Mouse (Mus musculus) heart, postnatal 0 days (tissue): Measurements from ENCODE around the gene Ccdc88b. TPM values are rescaled to one million over a fixed set of nuclear protein-coding genes. Genes with fewer than 3 reads are reported as not detected.

ENCODE experiments used
- ATAC-seq: fragments of 200-750 bp; cut with Nextera tagmentation; 2 replicates; pipeline ENCODE4 v1.8.0; 2017; ENCODE audit warnings: low read depth, moderate number of reproducible peaks, moderate library complexity; ENCODE audit not compliant: insufficient read depth
- DNase-seq: peaks from one replicate; pipeline ENCODE4 v3.0.0-alpha.2; 2016; ENCODE audit warnings: low spot score
- H3K27ac ChIP-seq: fragments of 300-500 bp; sonication (generic); 2 replicates; pipeline ENCODE4 v1.5.1; 2014; ENCODE audit warnings: low read depth, mild to moderate bottlenecking
- H3K27me3 ChIP-seq: fragments of 300-500 bp; sonication (generic); 2 replicates; pipeline ENCODE4 v1.6.1; 2014; ENCODE audit warnings: low read length, mixed read lengths; ENCODE audit not compliant: control insufficient read depth, insufficient read depth
- H3K36me3 ChIP-seq: fragments of 300-500 bp; sonication (generic); replicated peaks from 2 replicates; pipeline ENCODE4 v1.6.1; 2014; ENCODE audit warnings: low read length, mixed read lengths; ENCODE audit not compliant: control insufficient read depth, insufficient read depth
- H3K4me1 ChIP-seq: fragments of 300-500 bp; sonication (generic); 2 replicates; pipeline ENCODE4 v1.6.1; 2014; ENCODE audit warnings: antibody characterized with exemption; ENCODE audit not compliant: control insufficient read depth, insufficient read depth
- H3K4me2 ChIP-seq: fragments of 300-500 bp; sonication (generic); 2 replicates; pipeline ENCODE4 v1.6.1; 2014; ENCODE audit warnings: low read depth, mild to moderate bottlenecking, low read length, moderate library complexity
- H3K4me3 ChIP-seq: fragments of 300-500 bp; sonication (generic); 2 replicates; pipeline ENCODE4 v1.5.1; 2014; ENCODE audit warnings: low read depth, low read length
- H3K9ac ChIP-seq: fragments of 300-500 bp; sonication (generic); replicated peaks from 2 replicates; pipeline ENCODE4 v1.6.1; 2014; ENCODE audit warnings: low read depth, low read length, mixed read lengths
- H3K9me3 ChIP-seq: fragments of 300-500 bp; sonication (generic); replicated peaks from 2 replicates; pipeline ENCODE4 v1.6.1; 2016; ENCODE audit warnings: low read length; ENCODE audit not compliant: control insufficient read depth
- CTCF ChIP-seq: IDR thresholded peaks from 2 replicates; pipeline ENCODE4 v1.5.1; 2016; ENCODE audit warnings: antibody characterized with exemption, control low read depth, low read depth
- EP300 ChIP-seq: IDR thresholded peaks from 2 replicates; pipeline ENCODE4 v1.6.1; 2016; ENCODE audit warnings: antibody characterized with exemption, low read depth
- WGBS: fragments of 180-500 bp; shearing (Covaris S2); extraction: QIAGEN DNeasy Blood & Tissue Kit; methylation state at CpG from one replicate; pipeline ENCODE4 v1.1.7; 2014; 5-methylcytosine and 5-hydroxymethylcytosine counted together
- polyA plus RNA-seq: library from polyadenylated mRNA; unstranded; fragments of >200 nt; fragmentation: Nextera tagmentation; extraction: Ambion mirVana; gene quantifications from 2 replicates; pipeline ENCODE4 v1.2.1, GENCODE M21; 2015
- total RNA-seq: library from RNA; depleted of rRNA; stranded (reverse); fragments of >200 nt; gene quantifications from 2 replicates; pipeline ENCODE4 v1.2.3, GENCODE M21; 2014; ENCODE audit warnings: low replicate concordance

The Ccdc88b gene
- total and polyA plus RNA-seq, 2 experiments from 2014 or later: 0.11 to 0.36 TPM

DNA sequence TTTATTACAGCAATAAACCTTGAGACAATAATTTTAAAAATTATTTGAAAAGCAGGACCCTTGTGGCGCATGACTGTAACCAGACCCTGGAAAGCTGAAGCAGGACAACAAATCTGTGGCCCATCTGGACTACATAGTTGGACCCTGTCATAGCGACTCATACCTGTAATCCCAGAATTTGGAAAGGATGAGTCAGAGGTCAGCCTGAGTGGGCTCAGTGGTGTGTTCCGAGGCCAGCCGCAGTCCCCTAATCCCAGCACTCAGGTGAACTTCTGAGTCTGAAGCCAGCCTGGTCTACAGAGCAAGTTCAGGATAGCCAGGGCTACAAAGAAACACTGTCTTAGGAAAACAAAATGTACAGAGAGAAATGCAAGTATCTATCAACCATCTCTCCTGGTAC is 3.4 kb upstream of the Ccdc88b start:
- H3K36me3 ChIP-seq: no peaks in the 10 kb centered on the region
- no peak overlapping the region for H3K4me2 ChIP-seq
- no peaks in the 10 kb centered on the region for H3K9me3 ChIP-seq
- ATAC-seq (no peak), DNase-seq (no peak)
- H3K4me3 ChIP-seq: no peak overlapping the region
- 95% methylated on average over 4 of the region's 4 CpGs for WGBS
- no peaks in the 10 kb centered on the region for H3K4me1 ChIP-seq
- H3K27me3 ChIP-seq: no peaks in the 10 kb centered on the region
- TF ChIP-seq EP300: no peak
- no peak for TF ChIP-seq CTCF
- H3K27ac ChIP-seq: no peak overlapping the region
- H3K9ac ChIP-seq: no peak overlapping the region

DNA sequence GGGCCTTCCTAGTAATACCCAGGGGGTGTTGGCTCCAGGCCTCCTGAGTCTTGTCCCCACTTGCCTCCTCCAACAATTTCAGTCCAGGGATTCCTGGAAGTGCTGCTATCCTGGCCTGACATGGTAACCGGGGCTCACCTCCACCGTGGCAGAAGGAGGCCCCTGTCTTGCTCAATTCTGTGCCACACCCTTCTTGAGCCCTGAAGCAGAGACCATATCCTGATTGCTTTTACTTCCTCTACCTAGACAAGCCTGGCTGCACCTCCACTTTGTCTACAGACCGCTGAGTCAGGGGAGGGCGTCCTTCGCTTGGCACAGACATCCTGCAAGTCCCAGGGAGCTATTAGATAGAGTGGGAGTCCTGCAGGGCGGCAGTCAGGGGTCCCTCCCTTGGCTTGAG is 2.7 kb upstream of the Ccdc88b start:
- Histone ChIP-seq H3K36me3 (no peaks in the 10 kb centered on the region), H3K4me3 (no peak overlapping the region), H3K27ac (no peak overlapping the region), H3K9ac (no peak overlapping the region), H3K9me3 (no peaks in the 10 kb centered on the region), H3K4me1 (0 out of 2 replicates have a peak, but pooled peaks cover 2% of the 10 kb centered on the region), H3K27me3 (no peaks in the 10 kb centered on the region), H3K4me2 (no peak overlapping the region)
- TF ChIP-seq CTCF (no peak), EP300 (no peak)
- ATAC-seq (no peak), DNase-seq (no peak)
- 82% methylated on average over 6 of the region's 6 CpGs for WGBS

DNA sequence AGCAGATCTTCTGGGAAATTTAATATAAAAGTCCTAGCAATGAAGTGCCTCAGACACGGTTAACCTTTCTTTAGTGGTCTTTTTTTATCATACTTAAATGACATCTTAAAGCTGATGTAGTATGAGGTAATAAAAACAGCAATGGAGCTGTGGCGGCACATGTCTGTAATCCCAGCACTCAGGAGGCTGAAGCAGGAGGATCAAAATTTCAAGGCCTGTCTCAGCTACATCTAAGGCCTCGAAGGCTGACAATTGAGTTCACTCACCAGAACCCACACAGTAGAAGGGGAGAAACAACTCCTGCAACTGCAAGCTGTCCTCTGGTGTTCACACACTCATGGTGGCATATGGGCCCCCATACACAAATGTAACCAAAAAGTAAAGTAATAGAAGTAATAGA is 2.0 kb upstream of the Ccdc88b start:
- H3K4me3 ChIP-seq: no peak overlapping the region
- H3K27me3 ChIP-seq: peaks cover under 1% of the 10 kb centered on the region; the same call in 1 of the 2 replicates
- WGBS: 85% methylated on average over 3 of the region's 3 CpGs

GRCm38 (mm10) chr19:6859032-6859651 is 1.1 kb upstream of the Ccdc88b start:
- ATAC-seq: no peak
- no peak overlapping the region for H3K4me2 ChIP-seq
- 61% methylated on average over 2 of the region's 2 CpGs for WGBS

More for the DNA sequence above, 2.0 kb upstream of the Ccdc88b start:
- TF ChIP-seq CTCF (no peak), EP300 (no peak)
- no peaks in the 10 kb centered on the region for H3K36me3 ChIP-seq
- no peak overlapping the region for H3K9ac ChIP-seq
- no peaks in the 10 kb centered on the region for H3K9me3 ChIP-seq
- H3K27ac ChIP-seq: no peak overlapping the region
- no peak overlapping the region for H3K4me2 ChIP-seq
- H3K4me1 ChIP-seq: 0 out of 2 replicates have a peak, but pooled peaks cover 10% of the 10 kb centered on the region
- ATAC-seq (no peak), DNase-seq (no peak)

DNA sequence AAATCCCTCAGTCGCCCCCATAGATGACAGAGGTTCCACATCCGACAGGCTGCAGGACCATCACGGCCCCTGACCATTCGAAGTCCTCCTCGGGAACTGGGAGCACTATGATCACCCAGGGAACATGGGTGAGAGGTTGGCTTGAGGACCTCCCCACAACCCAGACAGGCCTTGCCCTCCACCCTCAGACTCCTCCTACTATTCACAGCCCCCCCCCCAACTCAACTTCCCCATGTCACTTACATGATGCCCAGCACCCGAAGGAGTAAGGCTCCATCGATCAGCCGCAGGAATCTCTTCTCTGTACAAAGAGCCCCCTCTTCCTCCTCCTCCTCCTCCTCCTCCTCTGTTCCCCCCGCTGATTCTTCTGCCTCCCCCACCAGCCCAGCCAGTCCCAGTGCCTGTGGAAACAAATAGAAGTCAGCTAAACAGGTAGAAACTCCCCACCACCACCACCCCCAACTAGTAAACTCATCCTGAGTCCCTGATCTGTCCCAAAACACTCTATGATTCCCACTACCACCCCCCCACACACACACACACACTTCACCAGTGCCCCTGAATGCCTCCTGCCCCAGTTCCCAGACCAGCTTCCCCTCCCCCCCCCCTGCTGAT is 513 bp downstream of the Ccdc88b start:
- WGBS: 71% methylated on average over 9 of the region's 9 CpGs
- no peak overlapping the region for H3K9ac ChIP-seq
- no peak for TF ChIP-seq CTCF
- TF ChIP-seq EP300: no peak
- no peaks in the 10 kb centered on the region for H3K9me3 ChIP-seq
- H3K4me3 ChIP-seq: no peak overlapping the region
- H3K36me3 ChIP-seq: no peaks in the 10 kb centered on the region
- peaks cover 10% of the 10 kb centered on the region for H3K27me3 ChIP-seq
- DNase-seq: no peak
- ATAC-seq: no peak
- H3K27ac ChIP-seq: no peak overlapping the region
- peak overlapping the region; percentile 5; the same call in 1 of the 2 replicates for H3K4me2 ChIP-seq
- H3K4me1 ChIP-seq: 0 out of 2 replicates have a peak, but pooled peaks cover 12% of the 10 kb centered on the region

More at GRCm38 (mm10) chr19:6859032-6859651, 1.1 kb upstream of the Ccdc88b start:
- Histone ChIP-seq H3K4me3 (no peak overlapping the region), H3K27ac (no peak overlapping the region), H3K9ac (no peak overlapping the region), H3K4me1 (0 out of 2 replicates have a peak, but pooled peaks cover 12% of the 10 kb centered on the region), H3K36me3 (no peaks in the 10 kb centered on the region), H3K9me3 (no peaks in the 10 kb centered on the region), H3K27me3 (peaks cover 6% of the 10 kb centered on the region)
- TF ChIP-seq CTCF: no peak
- DNase-seq: no peak

GRCm38 (mm10) chr19:6857003-6857360 is 1.0 kb downstream of the Ccdc88b start:
- DNase-seq (no peak), ATAC-seq (no peak)
- Histone ChIP-seq H3K9me3 (no peaks in the 10 kb centered on the region), H3K4me3 (no peak overlapping the region), H3K27me3 (peaks cover 10% of the 10 kb centered on the region), H3K36me3 (no peaks in the 10 kb centered on the region), H3K27ac (no peak overlapping the region), H3K4me2 (peak overlapping the region; percentile 5; the same call in 1 of the 2 replicates), H3K4me1 (0 out of 2 replicates have a peak, but pooled peaks cover 12% of the 10 kb centered on the region), H3K9ac (no peak overlapping the region)
- TF ChIP-seq CTCF (no peak), EP300 (no peak)
- 53% methylated on average over 3 of the region's 3 CpGs for WGBS
